Mouse (Mus musculus): ENCODE data around the gene Taf1c. TPM values are rescaled to one million over a fixed set of nuclear protein-coding genes. Genes with fewer than 3 reads are reported as not detected.

Taf1c gene
- polyA plus RNA-seq, 1 experiment: 1.8 TPM

- TF ChIP-seq GATA1 (IDR thresholded peaks at IDR 0.05; ENCODE audit: low read length) (no peak), TAL1 (IDR thresholded peaks at IDR 0.05; ENCODE audit: low read length) (no peak)
- Histone ChIP-seq H3K4me1 (ENCODE audit: control insufficient read depth) (peaks cover 21% of the 10 kb centered on the region), H3K9me3 (ENCODE audit: control insufficient read depth, low read length) (no peaks in the 10 kb centered on the region; the same call in 1 of the 2 replicates), H3K4me3 (replicated peaks) (no peak overlapping the region), H3K36me3 (ENCODE audit: control insufficient read depth) (no peaks in the 10 kb centered on the region), H3K27me3 (ENCODE audit: control insufficient read depth) (no peaks in the 10 kb centered on the region)
Observed at GRCm38 (mm10) chr8:119590348-119590747, 14.7 kb downstream of the Taf1c start.

DNA sequence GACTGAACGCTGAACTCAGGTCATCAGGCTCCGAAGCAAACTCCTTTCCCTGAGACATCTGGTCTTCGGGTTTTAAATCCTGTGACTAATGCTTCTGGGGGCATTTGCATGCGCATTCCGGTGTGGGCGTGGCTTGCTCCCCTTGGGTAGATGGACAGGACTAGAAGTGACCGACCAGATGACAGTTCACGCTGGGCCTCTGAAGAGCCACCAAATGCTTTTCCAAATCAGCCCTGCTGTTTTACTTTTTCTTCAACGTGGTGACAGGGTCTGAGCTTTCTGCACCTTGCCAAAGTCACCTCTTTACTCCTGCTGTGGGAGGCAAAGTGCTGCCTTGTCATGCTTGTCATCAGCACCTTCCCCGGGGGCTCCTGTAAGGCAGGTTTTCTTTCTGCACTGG is 16.2 kb downstream of the Taf1c start:
- Histone ChIP-seq H3K4me3 (replicated peaks) (no peak overlapping the region), H3K27me3 (ENCODE audit: control insufficient read depth) (no peaks in the 10 kb centered on the region), H3K9me3 (ENCODE audit: control insufficient read depth, low read length) (no peaks in the 10 kb centered on the region; the same call in 1 of the 2 replicates), H3K4me1 (ENCODE audit: control insufficient read depth) (peaks cover 30% of the 10 kb centered on the region), H3K36me3 (ENCODE audit: control insufficient read depth) (no peaks in the 10 kb centered on the region)
- no peak for TF ChIP-seq TAL1 (IDR thresholded peaks at IDR 0.05; ENCODE audit: low read length)
- TF ChIP-seq GATA1 (IDR thresholded peaks at IDR 0.05; ENCODE audit: low read length): no peak

GRCm38 (mm10) chr8:119588321-119588720 is 16.7 kb downstream of the Taf1c start:
- TF ChIP-seq GATA1 (IDR thresholded peaks at IDR 0.05; ENCODE audit: low read length) (no peak), TAL1 (IDR thresholded peaks at IDR 0.05; ENCODE audit: low read length) (no peak)
- Histone ChIP-seq H3K9me3 (ENCODE audit: control insufficient read depth, low read length) (no peaks in the 10 kb centered on the region; the same call in 1 of the 2 replicates), H3K4me3 (replicated peaks) (no peak overlapping the region), H3K36me3 (ENCODE audit: control insufficient read depth) (no peaks in the 10 kb centered on the region), H3K4me1 (ENCODE audit: control insufficient read depth) (peaks cover 30% of the 10 kb centered on the region), H3K27me3 (ENCODE audit: control insufficient read depth) (no peaks in the 10 kb centered on the region)

GRCm38 (mm10) chr8:119585901-119586300 is 19.1 kb downstream of the Taf1c start:
- no peak for TF ChIP-seq TAL1 (IDR thresholded peaks at IDR 0.05; ENCODE audit: low read length)
- TF ChIP-seq GATA1 (IDR thresholded peaks at IDR 0.05; ENCODE audit: low read length): no peak
- peaks cover 48% of the 10 kb centered on the region for H3K4me1 ChIP-seq (ENCODE audit: control insufficient read depth)
- H3K36me3 ChIP-seq (ENCODE audit: control insufficient read depth): no peaks in the 10 kb centered on the region
- H3K27me3 ChIP-seq (ENCODE audit: control insufficient read depth): no peaks in the 10 kb centered on the region
- H3K4me3 ChIP-seq (replicated peaks): peak overlapping the region; percentile 62
- no peaks in the 10 kb centered on the region; the same call in 1 of the 2 replicates for H3K9me3 ChIP-seq (ENCODE audit: control insufficient read depth, low read length)

DNA sequence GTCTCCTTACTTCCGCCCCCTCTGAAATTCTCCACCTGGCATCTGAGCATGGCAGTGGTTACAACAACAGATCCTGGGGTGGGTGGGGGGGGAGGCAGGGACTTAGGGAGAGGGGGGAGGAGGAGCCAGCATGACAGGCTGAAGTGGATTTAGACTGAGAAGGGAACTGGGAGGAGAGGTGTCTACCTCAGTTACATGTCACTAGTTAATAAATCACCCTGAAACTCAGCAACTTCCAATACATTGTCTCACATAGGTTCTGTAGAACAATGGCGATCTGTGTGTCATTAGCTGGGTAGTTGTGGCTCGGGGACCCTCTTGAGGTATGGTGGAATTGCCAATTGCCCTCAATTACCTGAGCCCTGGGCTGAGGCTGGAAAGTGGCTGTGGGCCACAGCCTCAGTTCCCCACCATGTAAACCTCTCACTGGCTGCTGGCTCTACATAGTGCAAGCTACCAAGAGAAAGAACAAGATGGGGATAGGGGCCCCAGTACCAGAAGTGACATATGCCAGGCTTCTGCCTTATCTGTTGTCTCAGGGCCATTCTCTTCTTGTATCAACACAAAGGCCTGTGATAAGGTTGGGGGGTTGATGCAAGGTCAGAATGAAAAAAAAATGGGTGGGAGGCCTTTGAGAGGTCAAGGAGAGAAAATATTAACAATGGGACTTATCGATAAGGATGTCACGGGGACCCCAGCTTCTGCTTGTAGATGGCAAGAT is 24.4 kb downstream of the Taf1c start:
- TF ChIP-seq TAL1 (IDR thresholded peaks at IDR 0.05; ENCODE audit: low read length): no peak
- no peak for TF ChIP-seq GATA1 (IDR thresholded peaks at IDR 0.05; ENCODE audit: low read length)
- no peaks in the 10 kb centered on the region; the same call in 1 of the 2 replicates for H3K27me3 ChIP-seq (ENCODE audit: control insufficient read depth)
- no peaks in the 10 kb centered on the region for H3K9me3 ChIP-seq (ENCODE audit: control insufficient read depth, low read length)
- H3K4me3 ChIP-seq (replicated peaks): no peak overlapping the region
- H3K4me1 ChIP-seq (ENCODE audit: control insufficient read depth): peaks cover 63% of the 10 kb centered on the region
- no peaks in the 10 kb centered on the region for H3K36me3 ChIP-seq (ENCODE audit: control insufficient read depth)

GRCm38 (mm10) chr8:119579096-119579495 is 25.9 kb downstream of the Taf1c start:
- Histone ChIP-seq H3K9me3 (ENCODE audit: control insufficient read depth, low read length) (no peaks in the 10 kb centered on the region), H3K4me3 (replicated peaks) (no peak overlapping the region), H3K27me3 (ENCODE audit: control insufficient read depth) (no peaks in the 10 kb centered on the region; the same call in 1 of the 2 replicates), H3K36me3 (ENCODE audit: control insufficient read depth) (no peaks in the 10 kb centered on the region), H3K4me1 (ENCODE audit: control insufficient read depth) (peaks cover 69% of the 10 kb centered on the region)
- TF ChIP-seq GATA1 (IDR thresholded peaks at IDR 0.05; ENCODE audit: low read length) (no peak), TAL1 (IDR thresholded peaks at IDR 0.05; ENCODE audit: low read length) (no peak)

GRCm38 (mm10) chr8:119575366-119575726 is 29.7 kb downstream of the Taf1c start:
- H3K9me3 ChIP-seq (ENCODE audit: control insufficient read depth, low read length): no peaks in the 10 kb centered on the region
- H3K4me1 ChIP-seq (ENCODE audit: control insufficient read depth): peaks cover 72% of the 10 kb centered on the region
- peak overlapping the region; percentile 85 for H3K4me3 ChIP-seq (replicated peaks)
- no peaks in the 10 kb centered on the region; the same call in 1 of the 2 replicates for H3K27me3 ChIP-seq (ENCODE audit: control insufficient read depth)
- no peak for TF ChIP-seq GATA1 (IDR thresholded peaks at IDR 0.05; ENCODE audit: low read length)
- peaks cover 10% of the 10 kb centered on the region for H3K36me3 ChIP-seq (ENCODE audit: control insufficient read depth)

GRCm38 (mm10) chr8:119574437-119575365 is 30.3 kb downstream of the Taf1c start, which contains the start of the genes Hsdl1 and Dnaaf1:
Hsdl1 (minus strand) TSS chr8:119575183.
Dnaaf1 (plus strand) TSS chr8:119575235.
- no peaks in the 10 kb centered on the region for H3K9me3 ChIP-seq (ENCODE audit: control insufficient read depth, low read length)
- no peak for TF ChIP-seq GATA1 (IDR thresholded peaks at IDR 0.05; ENCODE audit: low read length)
- H3K27me3 ChIP-seq (ENCODE audit: control insufficient read depth): no peaks in the 10 kb centered on the region; the same call in 1 of the 2 replicates
- peaks cover 12% of the 10 kb centered on the region for H3K36me3 ChIP-seq (ENCODE audit: control insufficient read depth)
- H3K4me3 ChIP-seq (replicated peaks): peak within 1 kb of the TSS; percentile 85
- peaks cover 65% of the 10 kb centered on the region for H3K4me1 ChIP-seq (ENCODE audit: control insufficient read depth)

GRCm38 (mm10) chr8:119572411-119572810 is 32.6 kb downstream of the Taf1c start:
- TF ChIP-seq GATA1 (IDR thresholded peaks at IDR 0.05; ENCODE audit: low read length): no peak
- TF ChIP-seq TAL1 (IDR thresholded peaks at IDR 0.05; ENCODE audit: low read length): no peak
- no peaks in the 10 kb centered on the region for H3K9me3 ChIP-seq (ENCODE audit: control insufficient read depth, low read length)
- no peak overlapping the region for H3K4me3 ChIP-seq (replicated peaks)
- no peaks in the 10 kb centered on the region; the same call in 1 of the 2 replicates for H3K27me3 ChIP-seq (ENCODE audit: control insufficient read depth)
- H3K4me1 ChIP-seq (ENCODE audit: control insufficient read depth): peaks cover 52% of the 10 kb centered on the region
- H3K36me3 ChIP-seq (ENCODE audit: control insufficient read depth): peaks cover 23% of the 10 kb centered on the region

Measured in erythroblast, embryonic 14.5 days (primary cell).